Mouse (Mus musculus): ENCODE data around the gene Mettl7b. TPM values are rescaled to one million over a fixed set of nuclear protein-coding genes. Genes with fewer than 3 reads are reported as not detected.

Mettl7b gene
- total RNA-seq, 1 experiment, result 0.58 TPM

DNA sequence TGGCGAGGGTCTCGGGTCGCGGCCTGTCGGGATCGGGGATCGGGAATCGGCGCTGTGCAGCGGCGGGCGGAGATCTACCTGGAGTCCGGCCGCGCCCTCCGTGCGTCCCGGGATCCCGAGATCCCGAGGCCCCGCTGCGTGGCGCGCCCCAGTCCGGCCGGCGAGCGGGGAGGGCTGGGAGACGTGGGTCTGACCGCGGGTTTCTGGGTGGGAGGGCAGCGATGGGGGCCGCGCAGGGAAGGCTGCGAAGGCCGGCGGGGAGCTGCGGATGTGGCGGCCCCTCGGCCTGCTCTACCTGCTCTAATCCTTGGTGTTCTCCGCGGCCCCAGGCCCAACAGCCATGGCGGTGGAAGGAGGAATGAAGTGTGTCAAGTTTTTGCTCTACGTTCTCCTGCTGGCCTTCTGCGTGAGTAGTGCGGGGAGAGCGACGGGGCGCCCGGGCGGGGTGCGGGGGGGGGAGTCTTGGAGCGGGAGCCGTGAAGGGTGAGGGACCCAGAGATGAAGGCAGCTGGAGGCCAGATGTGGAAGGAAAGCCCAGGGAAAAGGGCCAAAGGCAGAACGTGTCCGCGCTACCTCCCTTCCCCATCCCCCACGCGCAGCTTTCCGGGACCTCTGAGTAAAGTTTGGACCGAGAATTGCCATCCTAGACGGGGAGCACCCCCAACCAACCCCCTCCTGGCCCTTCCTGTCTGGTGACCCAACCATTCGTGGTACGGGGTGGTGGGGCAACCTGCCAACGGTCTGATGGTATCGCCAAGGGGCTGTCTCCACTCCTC lies 50.5 kb downstream of the Mettl7b start:
- TF ChIP-seq ZC3H11A (IDR thresholded peaks at IDR 0.05; ENCODE audit: borderline replicate concordance, low read depth, low read length) (no peak), CHD2 (IDR thresholded peaks at IDR 0.05; ENCODE audit: low read depth, low read length) (no peak), ZNF384 (IDR thresholded peaks at IDR 0.05; ENCODE audit: low read depth, low read length) (no peak), MAFK (IDR thresholded peaks at IDR 0.05; ENCODE audit: insufficient read depth, low read depth, low read length) (no peak), HCFC1 (IDR thresholded peaks at IDR 0.05; ENCODE audit: borderline replicate concordance, insufficient read depth, low read length) (no peak)
- Histone ChIP-seq H3K27ac (ENCODE audit: insufficient read depth, low read depth, low read length, poor library complexity, severe bottlenecking) (peak overlapping the region; percentile 17; the same call in 1 of the 2 replicates), H3K9ac (ENCODE audit: insufficient read depth, low read depth, low read length, poor library complexity, severe bottlenecking) (peak overlapping the region; percentile 97), H3K9me3 (ENCODE audit: control insufficient read depth, insufficient read depth, low read depth, low read length) (no peaks in the 10 kb centered on the region), H3K4me3 (ENCODE audit: insufficient read depth in 1 of 2, low read depth in 1 of 2, low read length in 2 of 2, poor library complexity in 1 of 2, severe bottlenecking in 1 of 2) (peak overlapping the region; percentile 93 to 96), H3K4me1 (ENCODE audit: control insufficient read depth in 2 of 2, insufficient read depth in 2 of 2, low read length in 2 of 2, poor library complexity in 1 of 2) (peaks cover 0 to 12% of the 10 kb centered on the region in 2 experiments; a peak in 3 of 4 replicates), H3K36me3 (ENCODE audit: control insufficient read depth, insufficient read depth, low read length, poor library complexity, severe bottlenecking) (peaks cover 21% of the 10 kb centered on the region)
- in situ Hi-C loops (cut with MboI; ENCODE audit: low sequenced_read_pairs in 2 of 2, unreplicated experiment in 2 of 2), result no loop called here
- no peak for DNase-seq (ENCODE audit: low read depth, low spot score)

DNA sequence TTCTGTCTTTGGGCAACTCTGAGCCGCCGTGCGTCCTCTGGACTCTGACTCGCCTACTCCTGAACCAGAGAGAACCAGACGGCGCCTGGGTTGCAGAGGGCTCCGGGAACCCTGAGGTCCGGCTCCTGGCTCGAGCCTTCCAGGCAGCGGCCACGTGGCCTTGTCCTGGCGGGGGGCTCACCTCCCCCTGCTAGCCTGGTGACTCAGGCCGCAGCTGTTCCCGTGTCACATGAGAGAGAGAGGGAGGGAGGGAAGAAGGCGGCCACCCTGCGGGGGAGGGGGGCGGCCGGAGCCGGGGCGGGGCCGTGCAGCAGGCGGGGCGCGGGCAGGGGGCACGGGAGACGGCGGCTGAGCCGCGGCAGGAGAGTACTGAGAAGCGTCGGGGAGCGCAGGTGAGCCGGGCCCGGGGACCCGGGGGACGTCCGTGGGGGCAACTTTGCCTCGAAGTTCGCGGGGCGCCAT lies 51.2 kb downstream of the Mettl7b start:
- Histone ChIP-seq H3K9ac (ENCODE audit: insufficient read depth, low read depth, low read length, poor library complexity, severe bottlenecking) (peak overlapping the region; percentile 97), H3K4me1 (ENCODE audit: control insufficient read depth in 2 of 2, insufficient read depth in 2 of 2, low read length in 2 of 2, poor library complexity in 1 of 2) (peaks cover 0 to 12% of the 10 kb centered on the region in 2 experiments; a peak in 3 of 4 replicates), H3K27ac (ENCODE audit: insufficient read depth, low read depth, low read length, poor library complexity, severe bottlenecking) (peak overlapping the region; percentile 23; the same call in 1 of the 2 replicates), H3K4me3 (ENCODE audit: insufficient read depth in 1 of 2, low read depth in 1 of 2, low read length in 2 of 2, poor library complexity in 1 of 2, severe bottlenecking in 1 of 2) (peak overlapping the region; percentile 93 to 96), H3K36me3 (ENCODE audit: control insufficient read depth, insufficient read depth, low read length, poor library complexity, severe bottlenecking) (peaks cover 18% of the 10 kb centered on the region), H3K9me3 (ENCODE audit: control insufficient read depth, insufficient read depth, low read depth, low read length) (no peaks in the 10 kb centered on the region)
- in situ Hi-C loops (cut with MboI; ENCODE audit: low sequenced_read_pairs in 2 of 2, unreplicated experiment in 2 of 2), result no loop called here
- peak; percentile 71 for DNase-seq (ENCODE audit: low read depth, low spot score)
- TF ChIP-seq MAFK (IDR thresholded peaks at IDR 0.05; ENCODE audit: insufficient read depth, low read depth, low read length) (no peak), ZNF384 (IDR thresholded peaks at IDR 0.05; ENCODE audit: low read depth, low read length) (no peak), ZC3H11A (IDR thresholded peaks at IDR 0.05; ENCODE audit: borderline replicate concordance, low read depth, low read length) (no peak), CHD2 (IDR thresholded peaks at IDR 0.05; ENCODE audit: low read depth, low read length) (no peak), HCFC1 (IDR thresholded peaks at IDR 0.05; ENCODE audit: borderline replicate concordance, insufficient read depth, low read length) (no peak)

DNA sequence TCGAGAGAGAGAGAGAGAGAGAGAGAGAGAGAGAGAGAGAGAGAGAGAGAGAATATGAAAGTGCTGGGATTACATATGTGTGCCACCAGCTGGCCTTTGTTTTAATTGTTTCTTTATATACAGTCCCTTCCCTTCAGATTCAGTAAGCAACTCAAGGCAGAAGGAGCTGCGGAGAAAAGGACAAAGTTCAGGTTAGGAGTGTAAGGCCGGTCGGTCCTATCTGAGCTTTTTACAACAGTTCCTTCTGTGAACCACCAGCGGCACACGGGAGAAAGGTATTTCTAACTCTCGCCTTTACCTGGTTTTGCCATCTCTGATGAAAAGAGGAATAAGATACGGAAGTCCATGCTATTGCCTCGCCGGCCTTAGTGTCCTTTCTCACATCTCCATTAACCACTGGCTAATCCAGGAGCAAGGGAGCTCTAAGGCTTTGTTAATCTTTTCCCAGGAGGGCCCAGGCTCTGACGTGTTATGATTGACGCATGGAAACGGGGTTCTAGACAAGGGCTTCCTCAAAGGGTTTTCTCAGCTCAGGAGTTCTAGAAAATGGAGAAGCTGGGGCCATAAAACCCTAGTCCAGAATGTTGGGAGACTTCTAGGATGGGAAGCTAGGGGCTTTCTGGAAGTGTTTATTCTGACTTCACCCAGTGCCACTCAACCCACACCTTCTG lies 51.9 kb downstream of the Mettl7b start:
- no peak for DNase-seq (ENCODE audit: low read depth, low spot score)
- in situ Hi-C loops (cut with MboI; ENCODE audit: low sequenced_read_pairs in 2 of 2, unreplicated experiment in 2 of 2), result no loop called here
- H3K36me3 ChIP-seq (ENCODE audit: control insufficient read depth, insufficient read depth, low read length, poor library complexity, severe bottlenecking), result peaks cover 12% of the 10 kb centered on the region
- peak overlapping the region; percentile 23; the same call in 1 of the 2 replicates for H3K27ac ChIP-seq (ENCODE audit: insufficient read depth, low read depth, low read length, poor library complexity, severe bottlenecking)
- peak overlapping the region; percentile 97; the same call in 1 of the 2 replicates for H3K9ac ChIP-seq (ENCODE audit: insufficient read depth, low read depth, low read length, poor library complexity, severe bottlenecking)
- no peaks in the 10 kb centered on the region for H3K9me3 ChIP-seq (ENCODE audit: control insufficient read depth, insufficient read depth, low read depth, low read length)
- peaks cover 0 to 12% of the 10 kb centered on the region in 2 experiments; a peak in 3 of 4 replicates for H3K4me1 ChIP-seq (ENCODE audit: control insufficient read depth in 2 of 2, insufficient read depth in 2 of 2, low read length in 2 of 2, poor library complexity in 1 of 2)
- TF ChIP-seq ZNF384 (IDR thresholded peaks at IDR 0.05; ENCODE audit: low read depth, low read length), result no peak
- TF ChIP-seq ZC3H11A (IDR thresholded peaks at IDR 0.05; ENCODE audit: borderline replicate concordance, low read depth, low read length), result no peak
- TF ChIP-seq HCFC1 (IDR thresholded peaks at IDR 0.05; ENCODE audit: borderline replicate concordance, insufficient read depth, low read length), result no peak
- TF ChIP-seq CHD2 (IDR thresholded peaks at IDR 0.05; ENCODE audit: low read depth, low read length), result no peak
- no peak for TF ChIP-seq MAFK (IDR thresholded peaks at IDR 0.05; ENCODE audit: insufficient read depth, low read depth, low read length)
- H3K4me3 ChIP-seq (ENCODE audit: insufficient read depth in 1 of 2, low read depth in 1 of 2, low read length in 2 of 2, poor library complexity in 1 of 2, severe bottlenecking in 1 of 2), result peak overlapping the region; percentile 93 to 96

Other genes starting within 250 kb of the Mettl7b start
- 11.9 and 19.3 TPM in 2 replicates for gene Dgka, start 216.1 kb downstream of the Mettl7b start, total RNA-seq (2012; rRNA removed)
- gene Pym1, start 213.1 kb downstream of the Mettl7b start, total RNA-seq (2012; rRNA removed), result 71.7 and 78.6 TPM in 2 replicates
- gene Mmp19, start 170.1 kb downstream of the Mettl7b start, total RNA-seq (2012; rRNA removed), result 0.37 and 0.94 TPM in 2 replicates
- gene Dnajc14, start 156.9 kb downstream of the Mettl7b start, total RNA-seq (2012; rRNA removed), result 51.9 and 53.0 TPM in 2 replicates
- gene Tmem198b, start 156.6 kb downstream of the Mettl7b start, total RNA-seq (2012; rRNA removed), result 7.7 and 11.0 TPM in 2 replicates
- gene Sarnp, start 143.7 kb downstream of the Mettl7b start, total RNA-seq (2012; rRNA removed), result 70.1 and 101 TPM in 2 replicates
- gene Ormdl2, start 139.3 kb downstream of the Mettl7b start, total RNA-seq (2012; rRNA removed), result 145 and 155 TPM in 2 replicates
- gene Gdf11, start 69.3 kb downstream of the Mettl7b start, total RNA-seq (2012; rRNA removed), result 3.1 and 4.6 TPM in 2 replicates
- 158 and 226 TPM in 2 replicates for gene Cd63, start 60.0 kb downstream of the Mettl7b start, total RNA-seq (2012; rRNA removed)
- 3.9 and 6.8 TPM in 2 replicates for gene Rdh5, start 38.1 kb downstream of the Mettl7b start, total RNA-seq (2012; rRNA removed)
- gene Bloc1s1, start 37.0 kb downstream of the Mettl7b start, total RNA-seq (2012; rRNA removed), result 71.2 and 90.0 TPM in 2 replicates
- 10.1 and 17.6 TPM in 2 replicates for gene Itga7, start 27.2 kb downstream of the Mettl7b start, total RNA-seq (2012; rRNA removed)
- not detected in 2 replicates for gene Olfr9, start 28.4 kb upstream of the Mettl7b start, total RNA-seq (2012; rRNA removed)
- gene Olfr763, start 49.8 kb upstream of the Mettl7b start, total RNA-seq (2012; rRNA removed), result not detected in 2 replicates
- not detected in 2 replicates for gene Olfr764-ps1, start 78.9 kb upstream of the Mettl7b start, total RNA-seq (2012; rRNA removed)
- not detected in 2 replicates for gene Olfr765, start 89.0 kb upstream of the Mettl7b start, total RNA-seq (2012; rRNA removed)
- gene Olfr766-ps1, start 108.0 kb upstream of the Mettl7b start, total RNA-seq (2012; rRNA removed), result not detected in 2 replicates
- gene Olfr767, start 121.9 kb upstream of the Mettl7b start, total RNA-seq (2012; rRNA removed), result not detected in 2 replicates
- not detected in 2 replicates for gene Olfr768, start 138.4 kb upstream of the Mettl7b start, total RNA-seq (2012; rRNA removed)
- not detected in 2 replicates for gene Olfr769, start 156.9 kb upstream of the Mettl7b start, total RNA-seq (2012; rRNA removed)
- gene Olfr770, start 178.0 kb upstream of the Mettl7b start, total RNA-seq (2012; rRNA removed), result not detected in 2 replicates
- not detected in 2 replicates for gene Olfr771, start 203.8 kb upstream of the Mettl7b start, total RNA-seq (2012; rRNA removed)
- 0.21 TPM in 1 of 2 replicates, not detected in the other for gene Olfr772, start 216.9 kb upstream of the Mettl7b start, total RNA-seq (2012; rRNA removed)
- gene Olfr773, start 226.4 kb upstream of the Mettl7b start, total RNA-seq (2012; rRNA removed), result not detected in 2 replicates